Mouse (Mus musculus): ENCODE results near the gene Uhrf1bp1. TPM values are rescaled to one million over a fixed set of nuclear protein-coding genes. Genes with fewer than 3 reads are reported as not detected.
A peak's percentile ranks its signal among the peaks of the same experiment; 100 is the strongest.

Uhrf1bp1 gene
- polyA plus RNA-seq (2014; fragmentation: Nextera tagmentation; extraction: Ambion mirVana): 5.2 and 6.4 TPM in 2 replicates

DNA sequence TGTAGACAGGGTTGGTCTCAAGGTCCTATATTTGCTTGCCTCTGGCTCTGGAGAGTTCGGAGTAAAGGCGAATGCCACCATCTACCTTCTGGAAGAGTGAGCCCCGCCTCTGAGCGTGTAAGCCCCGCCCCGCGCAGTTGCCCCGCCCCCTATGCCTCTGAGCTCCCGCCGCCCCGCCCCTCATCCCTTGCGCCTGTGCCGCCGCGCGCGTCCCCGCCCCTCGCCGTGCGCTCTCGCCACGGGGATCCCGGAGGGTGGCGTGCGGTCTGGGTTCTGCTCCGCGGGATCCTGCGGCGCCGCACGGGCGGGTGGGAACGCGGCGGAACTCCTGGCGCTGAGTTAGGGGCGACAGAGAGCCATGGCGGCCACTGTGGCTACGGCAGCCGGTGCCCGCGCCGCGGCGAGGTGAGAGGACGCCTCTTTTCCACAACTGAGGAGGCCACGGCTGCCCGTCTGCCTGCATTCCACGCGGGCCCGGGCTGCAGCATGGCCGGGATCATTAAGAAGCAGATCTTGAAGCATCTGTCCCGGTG is at the start of gene Uhrf1bp1:
Gene Uhrf1bp1, plus strand, starts transcription at position 177 of the 533 bp plus-strand sequence.
- peak within 1 kb of the TSS; percentile 83 for H3K4me2 ChIP-seq (ENCODE audit: low read depth, low read length)
- H3K36me3 ChIP-seq (replicated peaks; ENCODE audit: control insufficient read depth, insufficient read depth, low read depth, low read length): peaks cover 2% of the 10 kb centered on the region
- DNase-seq (ENCODE audit: low spot score) (peak; percentile 91), ATAC-seq (replicated peaks; ENCODE audit: insufficient number of reproducible peaks, low FRiP score, low TSS enrichment, low read depth) (peak; percentile 76)
- peak within 1 kb of the TSS; percentile 93 for H3K4me3 ChIP-seq (ENCODE audit: low read depth, low read length)
- H3K9ac ChIP-seq (replicated peaks; ENCODE audit: low read length): peak within 1 kb of the TSS; percentile 90
- no peaks in the 10 kb centered on the region for H3K27me3 ChIP-seq (ENCODE audit: control insufficient read depth, insufficient read depth, low read length)
- peak within 1 kb of the TSS; percentile 65; the same call in 1 of the 2 replicates for H3K27ac ChIP-seq (replicated peaks; ENCODE audit: low read depth, low read length)
- under 1% methylated on average over 53 of the region's 54 CpGs for WGBS
- peaks cover 6% of the 10 kb centered on the region for H3K4me1 ChIP-seq (ENCODE audit: control insufficient read depth, insufficient read depth, low read length)
- H3K9me3 ChIP-seq (replicated peaks; ENCODE audit: control insufficient read depth, low read length): no peaks in the 10 kb centered on the region

DNA sequence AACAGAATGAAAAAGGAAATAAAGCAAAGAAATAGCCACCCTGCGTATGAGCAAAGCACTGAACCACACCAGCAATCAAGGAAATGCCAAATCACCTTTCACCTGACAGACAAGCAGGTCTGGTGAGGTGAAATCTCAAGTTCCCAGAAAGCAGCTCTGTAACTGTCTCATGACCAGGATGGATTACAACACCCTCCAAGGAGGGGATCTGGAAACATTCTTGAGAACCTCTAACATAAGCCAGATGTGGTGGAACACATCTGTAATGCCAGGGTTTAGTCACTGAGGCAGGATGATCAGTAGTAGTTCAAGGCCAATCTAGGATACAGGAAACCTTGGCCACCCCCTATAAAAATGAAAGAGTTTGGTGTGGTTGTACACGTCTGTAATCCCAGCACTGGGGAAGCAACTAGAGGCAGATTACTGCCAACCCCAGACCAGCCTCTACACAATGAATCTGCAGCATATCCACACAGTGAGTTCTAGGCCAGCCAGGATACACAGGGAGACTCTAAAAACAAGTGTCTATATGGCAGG is 48.6 kb upstream of the Uhrf1bp1 start:
- H3K4me2 ChIP-seq (ENCODE audit: low read depth, low read length): no peak overlapping the region
- WGBS: 59% methylated on average over 2 of the region's 2 CpGs
- no peaks in the 10 kb centered on the region for H3K9me3 ChIP-seq (replicated peaks; ENCODE audit: control insufficient read depth, low read length)
- H3K36me3 ChIP-seq (replicated peaks; ENCODE audit: control insufficient read depth, insufficient read depth, low read depth, low read length): no peaks in the 10 kb centered on the region
- no peaks in the 10 kb centered on the region for H3K4me1 ChIP-seq (ENCODE audit: control insufficient read depth, insufficient read depth, low read length)
- no peak overlapping the region for H3K27ac ChIP-seq (replicated peaks; ENCODE audit: low read depth, low read length)
- ATAC-seq (replicated peaks; ENCODE audit: insufficient number of reproducible peaks, low FRiP score, low TSS enrichment, low read depth) (no peak), DNase-seq (ENCODE audit: low spot score) (peak; percentile 45)
- H3K27me3 ChIP-seq (ENCODE audit: control insufficient read depth, insufficient read depth, low read length): no peaks in the 10 kb centered on the region
- H3K4me3 ChIP-seq (ENCODE audit: low read depth, low read length): no peak overlapping the region
- H3K9ac ChIP-seq (replicated peaks; ENCODE audit: low read length): no peak overlapping the region

DNA sequence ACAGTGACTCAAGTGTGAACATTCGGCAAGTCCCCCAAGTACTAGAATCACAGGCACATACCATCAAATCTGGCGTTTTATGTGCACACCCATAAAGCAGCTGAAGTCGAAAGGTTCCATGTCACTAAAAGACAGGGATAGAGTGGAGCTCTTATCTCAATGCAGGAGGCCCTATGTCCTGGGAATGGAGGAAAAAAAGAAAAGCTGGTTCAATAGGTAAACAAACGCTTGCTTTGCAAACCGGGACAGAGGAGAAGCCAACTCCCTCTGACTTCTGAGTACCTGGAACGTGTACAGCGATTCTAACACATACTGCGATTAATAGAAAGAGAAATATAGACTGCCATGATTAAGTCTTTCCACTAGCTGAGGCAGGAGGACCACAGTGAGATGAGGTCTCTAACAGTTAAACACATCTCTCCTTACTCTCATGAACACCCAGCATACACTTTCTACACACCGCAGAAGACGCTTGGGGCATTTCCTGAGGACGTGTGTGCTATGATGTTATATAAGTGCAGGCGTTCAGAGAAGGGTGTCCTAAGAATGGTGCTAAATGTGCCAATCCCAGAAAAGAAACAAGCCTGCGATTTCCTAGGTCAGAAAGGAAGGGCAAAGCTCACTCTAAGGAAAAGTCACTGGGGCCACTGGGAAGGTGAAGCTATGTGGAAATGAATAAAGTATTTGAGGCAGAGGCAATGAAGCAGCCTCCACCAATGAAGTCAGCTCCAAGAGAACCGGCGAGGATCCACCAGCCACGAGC is 45.5 kb upstream of the Uhrf1bp1 start:
- H3K36me3 ChIP-seq (replicated peaks; ENCODE audit: control insufficient read depth, insufficient read depth, low read depth, low read length): no peaks in the 10 kb centered on the region
- H3K4me1 ChIP-seq (ENCODE audit: control insufficient read depth, insufficient read depth, low read length): no peaks in the 10 kb centered on the region
- no peaks in the 10 kb centered on the region for H3K27me3 ChIP-seq (ENCODE audit: control insufficient read depth, insufficient read depth, low read length)
- H3K4me3 ChIP-seq (ENCODE audit: low read depth, low read length): no peak overlapping the region
- H3K27ac ChIP-seq (replicated peaks; ENCODE audit: low read depth, low read length): no peak overlapping the region
- WGBS: 89% methylated on average over 16 of the region's 16 CpGs
- H3K9me3 ChIP-seq (replicated peaks; ENCODE audit: control insufficient read depth, low read length): no peaks in the 10 kb centered on the region
- no peak overlapping the region for H3K4me2 ChIP-seq (ENCODE audit: low read depth, low read length)
- no peak overlapping the region for H3K9ac ChIP-seq (replicated peaks; ENCODE audit: low read length)
- no peak for DNase-seq (ENCODE audit: low spot score)
- no peak for ATAC-seq (replicated peaks; ENCODE audit: insufficient number of reproducible peaks, low FRiP score, low TSS enrichment, low read depth)

DNA sequence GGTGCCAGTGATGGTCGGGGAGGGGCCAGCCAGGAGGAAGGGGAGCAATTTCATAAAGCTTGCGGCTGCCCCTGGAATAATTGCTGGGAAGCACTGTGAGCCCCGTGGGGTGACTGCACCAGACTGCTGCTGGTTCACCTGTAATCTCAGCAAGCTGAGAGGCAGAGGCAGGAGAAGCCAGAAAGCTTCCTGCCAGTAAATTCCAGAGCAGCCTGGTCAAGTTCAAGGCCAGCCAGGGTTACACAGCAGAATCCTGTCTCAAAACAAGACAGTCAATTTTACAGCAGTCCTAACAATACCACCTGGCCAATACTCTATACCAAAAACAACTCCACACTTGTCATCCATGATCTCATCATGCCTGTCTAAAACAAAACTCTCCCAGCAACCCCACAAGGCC is 44.3 kb upstream of the Uhrf1bp1 start:
- no peak overlapping the region for H3K4me2 ChIP-seq (ENCODE audit: low read depth, low read length)
- no peaks in the 10 kb centered on the region for H3K36me3 ChIP-seq (replicated peaks; ENCODE audit: control insufficient read depth, insufficient read depth, low read depth, low read length)
- no peak overlapping the region for H3K4me3 ChIP-seq (ENCODE audit: low read depth, low read length)
- ATAC-seq (replicated peaks; ENCODE audit: insufficient number of reproducible peaks, low FRiP score, low TSS enrichment, low read depth): no peak
- WGBS: 72% methylated on average over 3 of the region's 3 CpGs
- H3K27me3 ChIP-seq (ENCODE audit: control insufficient read depth, insufficient read depth, low read length): no peaks in the 10 kb centered on the region
- no peak overlapping the region for H3K27ac ChIP-seq (replicated peaks; ENCODE audit: low read depth, low read length)
- H3K9ac ChIP-seq (replicated peaks; ENCODE audit: low read length): no peak overlapping the region
- no peak for DNase-seq (ENCODE audit: low spot score)
- H3K9me3 ChIP-seq (replicated peaks; ENCODE audit: control insufficient read depth, low read length): no peaks in the 10 kb centered on the region
- H3K4me1 ChIP-seq (ENCODE audit: control insufficient read depth, insufficient read depth, low read length): no peaks in the 10 kb centered on the region

DNA sequence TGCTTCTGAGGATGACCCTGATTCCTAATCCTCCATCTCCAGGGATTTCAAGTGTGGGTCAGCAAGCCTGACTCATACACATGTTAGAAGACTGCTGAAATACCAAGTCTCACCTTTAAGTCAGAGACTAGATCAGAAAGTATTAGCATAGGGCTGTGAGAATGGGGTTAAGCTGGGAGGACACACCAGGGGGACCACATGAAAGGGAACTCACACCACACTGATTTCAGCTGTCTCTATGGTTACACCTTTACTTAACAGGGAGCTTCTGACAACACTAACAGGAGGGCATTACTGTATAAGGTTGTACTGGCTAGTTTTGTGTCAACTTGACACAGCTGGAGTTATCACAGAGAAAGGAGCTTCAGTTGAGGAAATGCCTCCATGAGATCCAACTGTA is 41.6 kb upstream of the Uhrf1bp1 start:
- Histone ChIP-seq H3K27me3 (ENCODE audit: control insufficient read depth, insufficient read depth, low read length) (no peaks in the 10 kb centered on the region), H3K9ac (replicated peaks; ENCODE audit: low read length) (no peak overlapping the region), H3K4me3 (ENCODE audit: low read depth, low read length) (no peak overlapping the region), H3K36me3 (replicated peaks; ENCODE audit: control insufficient read depth, insufficient read depth, low read depth, low read length) (no peaks in the 10 kb centered on the region), H3K4me1 (ENCODE audit: control insufficient read depth, insufficient read depth, low read length) (no peaks in the 10 kb centered on the region), H3K4me2 (ENCODE audit: low read depth, low read length) (no peak overlapping the region), H3K27ac (replicated peaks; ENCODE audit: low read depth, low read length) (no peak overlapping the region), H3K9me3 (replicated peaks; ENCODE audit: control insufficient read depth, low read length) (no peaks in the 10 kb centered on the region)
- no peak for DNase-seq (ENCODE audit: low spot score)
- no peak for ATAC-seq (replicated peaks; ENCODE audit: insufficient number of reproducible peaks, low FRiP score, low TSS enrichment, low read depth)

DNA sequence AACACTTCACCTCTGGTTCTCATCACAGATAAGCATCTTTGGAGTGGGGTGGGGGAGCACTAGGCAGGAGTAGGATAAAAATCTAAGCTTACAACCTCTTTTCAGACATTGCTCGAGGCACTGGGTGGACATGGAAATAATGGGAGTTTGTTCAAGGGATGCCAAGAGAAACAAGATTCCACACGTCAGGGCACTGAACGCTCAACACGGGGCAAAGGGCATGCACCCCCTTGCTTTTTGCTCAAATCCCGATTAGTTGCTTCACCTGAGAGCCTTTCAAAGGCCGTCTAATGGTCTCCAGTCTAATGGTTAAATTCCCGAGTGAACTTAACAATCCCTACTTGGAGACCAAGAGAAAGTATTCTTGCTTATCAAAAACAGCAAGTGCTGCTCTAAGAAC is 37.2 kb upstream of the Uhrf1bp1 start:
- Histone ChIP-seq H3K4me2 (ENCODE audit: low read depth, low read length) (peak overlapping the region; percentile 85), H3K4me1 (ENCODE audit: control insufficient read depth, insufficient read depth, low read length) (no peaks in the 10 kb centered on the region), H3K27ac (replicated peaks; ENCODE audit: low read depth, low read length) (no peak overlapping the region), H3K4me3 (ENCODE audit: low read depth, low read length) (peak overlapping the region; percentile 97), H3K9ac (replicated peaks; ENCODE audit: low read length) (peak overlapping the region; percentile 93), H3K27me3 (ENCODE audit: control insufficient read depth, insufficient read depth, low read length) (no peaks in the 10 kb centered on the region), H3K36me3 (replicated peaks; ENCODE audit: control insufficient read depth, insufficient read depth, low read depth, low read length) (no peaks in the 10 kb centered on the region), H3K9me3 (replicated peaks; ENCODE audit: control insufficient read depth, low read length) (no peaks in the 10 kb centered on the region)
- DNase-seq (ENCODE audit: low spot score) (no peak), ATAC-seq (replicated peaks; ENCODE audit: insufficient number of reproducible peaks, low FRiP score, low TSS enrichment, low read depth) (no peak)
- 9% methylated on average over 7 of the region's 7 CpGs for WGBS

DNA sequence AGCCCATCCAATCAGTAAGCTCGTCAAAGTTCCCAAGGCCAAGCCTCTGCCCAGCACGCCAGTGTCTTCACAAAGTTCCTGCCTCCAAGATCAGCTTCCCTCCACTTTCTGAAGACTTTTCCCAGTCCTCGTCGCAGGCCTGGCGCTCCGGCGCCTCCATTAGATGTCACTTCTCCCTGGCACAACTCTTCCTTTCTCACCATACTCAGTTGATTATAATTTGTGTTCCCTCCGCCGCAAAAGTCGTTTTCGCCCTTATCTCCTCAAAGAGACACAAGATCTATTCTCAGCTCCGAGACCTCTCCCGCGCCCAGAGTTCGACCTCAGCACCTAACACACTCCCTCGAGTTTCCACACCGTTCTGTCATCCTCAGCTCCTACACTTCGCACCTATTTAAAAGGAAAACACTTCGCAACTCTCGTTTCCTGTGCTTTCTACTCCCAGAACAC is 36.7 kb upstream of the Uhrf1bp1 start:
- peak; percentile 19 for DNase-seq (ENCODE audit: low spot score)
- under 1% methylated on average over 20 of the region's 20 CpGs for WGBS

DNA sequence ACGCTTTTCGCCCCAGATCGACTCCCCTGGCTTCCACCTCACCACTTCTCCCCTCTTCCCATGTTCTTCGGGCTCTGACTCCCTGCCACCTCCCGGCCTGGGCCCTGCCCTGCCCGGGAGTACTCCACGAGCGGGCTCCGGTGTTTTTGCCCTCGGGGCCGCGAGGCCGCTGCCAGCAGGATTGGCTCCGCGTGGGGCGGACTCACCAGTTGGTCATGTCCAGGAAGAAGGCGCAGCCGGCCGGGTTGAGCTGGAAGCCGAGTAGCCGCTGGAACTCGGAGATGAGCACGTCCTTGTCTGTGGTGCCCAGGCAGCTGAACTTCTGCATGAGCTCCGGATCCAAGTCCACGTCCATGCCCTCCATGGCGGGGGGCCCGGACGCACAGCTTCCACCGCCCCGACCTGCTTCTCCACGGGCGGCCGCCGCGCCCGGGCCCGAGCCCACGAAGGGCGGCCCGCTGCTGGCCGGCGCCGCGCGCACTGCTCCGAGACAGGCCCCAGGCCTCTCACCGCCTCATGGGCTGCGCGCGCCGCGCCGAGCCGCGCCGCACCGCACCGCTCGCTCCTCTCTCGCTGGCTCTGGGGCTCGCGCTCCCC is 36.2 kb upstream of the Uhrf1bp1 start:
- H3K4me2 ChIP-seq (ENCODE audit: low read depth, low read length): peak overlapping the region; percentile 85
- DNase-seq (ENCODE audit: low spot score) (no peak), ATAC-seq (replicated peaks; ENCODE audit: insufficient number of reproducible peaks, low FRiP score, low TSS enrichment, low read depth) (peak; percentile 80)
- H3K27me3 ChIP-seq (ENCODE audit: control insufficient read depth, insufficient read depth, low read length): no peaks in the 10 kb centered on the region
- peak overlapping the region; percentile 59 for H3K27ac ChIP-seq (replicated peaks; ENCODE audit: low read depth, low read length)
- no peaks in the 10 kb centered on the region for H3K4me1 ChIP-seq (ENCODE audit: control insufficient read depth, insufficient read depth, low read length)
- no peaks in the 10 kb centered on the region for H3K36me3 ChIP-seq (replicated peaks; ENCODE audit: control insufficient read depth, insufficient read depth, low read depth, low read length)
- WGBS: 0% methylated on average over 55 of the region's 62 CpGs
- H3K9me3 ChIP-seq (replicated peaks; ENCODE audit: control insufficient read depth, low read length): no peaks in the 10 kb centered on the region
- H3K4me3 ChIP-seq (ENCODE audit: low read depth, low read length): peak overlapping the region; percentile 97
- peak overlapping the region; percentile 93 for H3K9ac ChIP-seq (replicated peaks; ENCODE audit: low read length)

More for the DNA sequence above, 36.7 kb upstream of the Uhrf1bp1 start:
- Histone ChIP-seq H3K4me2 (ENCODE audit: low read depth, low read length) (peak overlapping the region; percentile 85), H3K4me1 (ENCODE audit: control insufficient read depth, insufficient read depth, low read length) (no peaks in the 10 kb centered on the region), H3K9me3 (replicated peaks; ENCODE audit: control insufficient read depth, low read length) (no peaks in the 10 kb centered on the region), H3K4me3 (ENCODE audit: low read depth, low read length) (peak overlapping the region; percentile 97), H3K36me3 (replicated peaks; ENCODE audit: control insufficient read depth, insufficient read depth, low read depth, low read length) (no peaks in the 10 kb centered on the region), H3K9ac (replicated peaks; ENCODE audit: low read length) (peak overlapping the region; percentile 93), H3K27ac (replicated peaks; ENCODE audit: low read depth, low read length) (peak overlapping the region; percentile 59), H3K27me3 (ENCODE audit: control insufficient read depth, insufficient read depth, low read length) (no peaks in the 10 kb centered on the region)
- no peak for ATAC-seq (replicated peaks; ENCODE audit: insufficient number of reproducible peaks, low FRiP score, low TSS enrichment, low read depth)
